Mouse (Mus musculus) heart, embryonic 12.5 days (tissue): Measurements from ENCODE around the gene Dysf. TPM values are rescaled to one million over a fixed set of nuclear protein-coding genes. Genes with fewer than 3 reads are reported as not detected.
A peak's percentile ranks its signal among the peaks of the same experiment; 100 is the strongest.
"Not testable (repeated sequence)": the region's sequence is repeated elsewhere in the genome, so short reads cannot be mapped to it uniquely, and the experiment has no call there.

Experiments used
- ATAC-seq: fragments of 200-750 bp; cut with Nextera tagmentation; 2 replicates; pipeline ENCODE4 v1.8.0; 2017; ENCODE audit warnings: moderate TSS enrichment, moderate library complexity; ENCODE audit not compliant: insufficient number of reproducible peaks, low FRiP score
- H3K27ac ChIP-seq: fragments of 300-500 bp; sonication (generic); 2 replicates; pipeline ENCODE4 v1.5.1; 2016; ENCODE audit warnings: mild to moderate bottlenecking, moderate library complexity; ENCODE audit not compliant: poor library complexity, severe bottlenecking
- H3K27me3 ChIP-seq: fragments of 300-500 bp; sonication (generic); replicated peaks from 2 replicates; pipeline ENCODE4 v1.6.1; 2016; ENCODE audit warnings: mild to moderate bottlenecking, moderate library complexity
- H3K36me3 ChIP-seq: fragments of 300-500 bp; sonication (generic); 2 replicates; pipeline ENCODE4 v1.6.1; 2016; ENCODE audit warnings: mild to moderate bottlenecking, moderate library complexity
- H3K4me1 ChIP-seq: fragments of 300-500 bp; sonication (generic); replicated peaks from 2 replicates; pipeline ENCODE4 v1.6.1; 2016; ENCODE audit warnings: mild to moderate bottlenecking
- H3K4me2 ChIP-seq: fragments of 300-500 bp; sonication (generic); 2 replicates; pipeline ENCODE4 v1.6.1; 2016; ENCODE audit warnings: mild to moderate bottlenecking, moderate library complexity
- H3K4me3 ChIP-seq: fragments of 300-500 bp; sonication (generic); 2 replicates; pipeline ENCODE4 v1.5.1; 2016; ENCODE audit warnings: mild to moderate bottlenecking
- H3K9ac ChIP-seq: fragments of 300-500 bp; sonication (generic); 2 replicates; pipeline ENCODE4 v1.6.1; 2016; ENCODE audit warnings: mild to moderate bottlenecking, moderate library complexity
- H3K9me3 ChIP-seq: fragments of 300-500 bp; sonication (generic); replicated peaks from 2 replicates; pipeline ENCODE4 v1.6.1; 2016; ENCODE audit warnings: mild to moderate bottlenecking, moderate library complexity
- WGBS: fragments of 180-500 bp; shearing (Covaris S2); methylation state at CpG from one replicate; pipeline ENCODE4 v1.1.7; 2016; 5-methylcytosine and 5-hydroxymethylcytosine counted together
- polyA plus RNA-seq: library from polyadenylated mRNA; unstranded; fragments of >200 nt; fragmentation: Nextera tagmentation; extraction: Ambion mirVana; gene quantifications from 2 replicates; pipeline ENCODE4 v1.2.1, GENCODE M21; 2016

Dysf gene
- polyA plus RNA-seq, 1 experiment from 2014 or later: 17.6 TPM

GRCm38 (mm10) chr6:84018906-84019550 lies 10.6 kb downstream of the Dysf start:
- peak; percentile 75 for ATAC-seq
- Histone ChIP-seq H3K4me2 (peak overlapping the region; percentile 84), H3K27me3 (no peaks in the 10 kb centered on the region), H3K4me3 (peak overlapping the region; percentile 53), H3K9ac (peak overlapping the region; percentile 67), H3K9me3 (peaks cover 4% of the 10 kb centered on the region; the same call in 1 of the 2 replicates), H3K27ac (peak overlapping the region; percentile 31), H3K36me3 (no peaks in the 10 kb centered on the region), H3K4me1 (peaks cover 60% of the 10 kb centered on the region)
- 4% methylated on average over 28 of the region's 28 CpGs for WGBS

GRCm38 (mm10) chr6:84020002-84020401 lies 11.6 kb downstream of the Dysf start:
- Histone ChIP-seq H3K9ac (peak overlapping the region; percentile 67; the same call in 1 of the 2 replicates), H3K36me3 (no peaks in the 10 kb centered on the region), H3K4me2 (peak overlapping the region; percentile 84), H3K27me3 (no peaks in the 10 kb centered on the region), H3K9me3 (peaks cover 4% of the 10 kb centered on the region; the same call in 1 of the 2 replicates), H3K4me1 (peaks cover 57% of the 10 kb centered on the region), H3K27ac (peak overlapping the region; percentile 31; the same call in 1 of the 2 replicates), H3K4me3 (peak overlapping the region; percentile 53)
- ATAC-seq: no peak
- WGBS: 52% methylated on average over 4 of the region's 4 CpGs

- peaks cover 5% of the 10 kb centered on the region; the same call in 1 of the 2 replicates for H3K9me3 ChIP-seq
- peaks cover 13% of the 10 kb centered on the region for H3K36me3 ChIP-seq
- no peak overlapping the region for H3K9ac ChIP-seq
- H3K4me2 ChIP-seq: peak overlapping the region; percentile 41
- no peak for ATAC-seq
- peaks cover 48% of the 10 kb centered on the region for H3K4me1 ChIP-seq
- H3K4me3 ChIP-seq: no peak overlapping the region
- no peaks in the 10 kb centered on the region for H3K27me3 ChIP-seq
- H3K27ac ChIP-seq: peak overlapping the region; percentile 34
- WGBS: 14% methylated on average over 3 of the region's 3 CpGs
These were observed 13.6 kb downstream of the Dysf start for GRCm38 (mm10) chr6:84021990-84022389.

GRCm38 (mm10) chr6:84025636-84026035 lies 17.2 kb downstream of the Dysf start:
- WGBS: 78% methylated on average over 3 of the region's 3 CpGs
- Histone ChIP-seq H3K27ac (no peak overlapping the region), H3K4me2 (no peak overlapping the region)

GRCm38 (mm10) chr6:84028791-84029190 lies 20.4 kb downstream of the Dysf start:
- no peak overlapping the region for H3K9ac ChIP-seq
- H3K4me3 ChIP-seq: no peak overlapping the region
- no peaks in the 10 kb centered on the region for H3K27me3 ChIP-seq
- 0 out of 2 replicates have a peak, but pooled peaks have one; percentile 36 for ATAC-seq
- H3K27ac ChIP-seq: peak overlapping the region; percentile 41; the same call in 1 of the 2 replicates
- H3K4me2 ChIP-seq: no peak overlapping the region
- peaks cover 5% of the 10 kb centered on the region; the same call in 1 of the 2 replicates for H3K9me3 ChIP-seq
- H3K4me1 ChIP-seq: peaks cover 16% of the 10 kb centered on the region
- peaks cover 18% of the 10 kb centered on the region for H3K36me3 ChIP-seq

More at GRCm38 (mm10) chr6:84025636-84026035, 17.2 kb downstream of the Dysf start:
- Histone ChIP-seq H3K4me1 (peaks cover 39% of the 10 kb centered on the region), H3K9me3 (peaks cover 6% of the 10 kb centered on the region; the same call in 1 of the 2 replicates), H3K36me3 (peaks cover 15% of the 10 kb centered on the region), H3K27me3 (no peaks in the 10 kb centered on the region), H3K9ac (no peak overlapping the region), H3K4me3 (no peak overlapping the region)
- ATAC-seq: no peak

- H3K9me3 ChIP-seq: 0 out of 2 replicates have a peak, but pooled peaks cover 2% of the 10 kb centered on the region
- no peak overlapping the region for H3K27ac ChIP-seq
- H3K4me1 ChIP-seq: peaks cover 16% of the 10 kb centered on the region
- H3K4me3 ChIP-seq: no peak overlapping the region
- WGBS: 90% methylated on average over 7 of the region's 7 CpGs
- ATAC-seq: no peak
- no peak overlapping the region for H3K4me2 ChIP-seq
- peaks cover 18% of the 10 kb centered on the region for H3K36me3 ChIP-seq
- H3K9ac ChIP-seq: no peak overlapping the region
- no peaks in the 10 kb centered on the region for H3K27me3 ChIP-seq
These were observed 21.4 kb downstream of the Dysf start for GRCm38 (mm10) chr6:84029775-84030174.

- H3K4me3 ChIP-seq, H3K27me3 ChIP-seq, ATAC-seq, H3K9me3 ChIP-seq, H3K9ac ChIP-seq, H3K36me3 ChIP-seq, H3K4me2 ChIP-seq, H3K27ac ChIP-seq: not testable (repeated sequence)
- WGBS: 57% methylated on average over 5 of the region's 5 CpGs
- peaks cover 15% of the 10 kb centered on the region for H3K4me1 ChIP-seq
These were observed 24.1 kb downstream of the Dysf start for GRCm38 (mm10) chr6:84032516-84032915.

GRCm38 (mm10) chr6:84043251-84043940 lies 35.0 kb downstream of the Dysf start:
- WGBS: 76% methylated on average over 6 of the region's 6 CpGs
- Histone ChIP-seq H3K27ac (no peak overlapping the region), H3K4me1 (no peaks in the 10 kb centered on the region), H3K27me3 (no peaks in the 10 kb centered on the region), H3K4me2 (no peak overlapping the region), H3K36me3 (peaks cover 52% of the 10 kb centered on the region), H3K9me3 (no peaks in the 10 kb centered on the region), H3K9ac (no peak overlapping the region), H3K4me3 (no peak overlapping the region)
- no peak for ATAC-seq

- Histone ChIP-seq H3K4me2 (no peak overlapping the region), H3K9ac (no peak overlapping the region), H3K27me3 (no peaks in the 10 kb centered on the region), H3K27ac (no peak overlapping the region), H3K9me3 (no peaks in the 10 kb centered on the region), H3K4me1 (no peaks in the 10 kb centered on the region), H3K4me3 (no peak overlapping the region), H3K36me3 (peaks cover 43% of the 10 kb centered on the region)
- no peak for ATAC-seq
- 83% methylated on average over 3 of the region's 3 CpGs for WGBS
These were observed 36.3 kb downstream of the Dysf start for GRCm38 (mm10) chr6:84044679-84045078.

GRCm38 (mm10) chr6:84048856-84049255 lies 40.5 kb downstream of the Dysf start:
- Histone ChIP-seq H3K36me3 (peaks cover 20% of the 10 kb centered on the region), H3K9ac (no peak overlapping the region), H3K4me1 (peaks cover 20% of the 10 kb centered on the region), H3K27ac (peak overlapping the region; percentile 69; the same call in 1 of the 2 replicates), H3K9me3 (no peaks in the 10 kb centered on the region), H3K4me3 (no peak overlapping the region), H3K4me2 (no peak overlapping the region), H3K27me3 (no peaks in the 10 kb centered on the region)
- peak; percentile 46 for ATAC-seq
- WGBS: 59% methylated on average over 2 of the region's 2 CpGs

GRCm38 (mm10) chr6:84050238-84050637 lies 41.8 kb downstream of the Dysf start:
- no peak overlapping the region for H3K4me3 ChIP-seq
- WGBS: 84% methylated on average over 4 of the region's 4 CpGs
- no peak overlapping the region for H3K4me2 ChIP-seq
- no peaks in the 10 kb centered on the region for H3K9me3 ChIP-seq
- no peak overlapping the region for H3K27ac ChIP-seq
- H3K4me1 ChIP-seq: peaks cover 25% of the 10 kb centered on the region
- H3K36me3 ChIP-seq: peaks cover 6% of the 10 kb centered on the region; the same call in 1 of the 2 replicates
- no peak overlapping the region for H3K9ac ChIP-seq
- H3K27me3 ChIP-seq: no peaks in the 10 kb centered on the region
- no peak for ATAC-seq
